Mouse (Mus musculus): Measurements from ENCODE around the gene Phlda1.

- TF ChIP-seq CTCF (IDR thresholded peaks at IDR 0.05; ENCODE audit: low read depth, low read length) (no peak), GATA1 (IDR thresholded peaks at IDR 0.05; ENCODE audit: borderline replicate concordance, low read length) (no peak), POLR2AphosphoS5 (IDR thresholded peaks at IDR 0.05; ENCODE audit: insufficient replicate concordance, low read depth, low read length) (no peak), GATA2 (IDR thresholded peaks at IDR 0.05; ENCODE audit: borderline replicate concordance, low read depth, low read length) (no peak), TAL1 (conservative IDR thresholded peaks at IDR 0.05; ENCODE audit: low read depth, low read length) (no peak)
Observed at GRCm38 (mm10) chr10:111507460-111508211, 1.6 kb downstream of the Phlda1 start.

Measured in G1E (cell line).